8 mouse cellular contexts compared by ENCODE assay signal in the genomic region with DNA sequence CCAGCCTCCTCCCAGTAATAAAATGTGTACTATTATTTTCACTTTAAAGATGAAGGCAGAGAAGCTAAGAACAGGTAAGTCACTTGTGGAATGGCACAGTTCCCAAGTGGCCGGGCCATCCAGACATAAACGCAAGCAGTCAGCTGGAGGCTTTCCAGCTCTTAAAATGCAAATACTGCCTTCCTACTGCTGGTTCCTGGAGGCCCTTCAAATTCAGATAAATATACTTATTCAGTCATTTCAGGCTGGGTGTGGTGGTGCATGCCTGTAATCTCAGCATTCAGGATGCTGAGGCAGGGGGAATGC. TPM values are rescaled to one million over a fixed set of nuclear protein-coding genes. Genes with fewer than 3 reads are reported as not detected.
DNase-seq lines count a peak whose midpoint lies in the region; ATAC-seq and TF ChIP-seq lines count a peak whose summit lies in the region.

No protein-coding gene starts in this region.

- H3K9me3 ChIP-seq in forebrain, embryonic 12.5 days, result no peaks in the 10 kb centered on the region
- no peaks in the 10 kb centered on the region for H3K9me3 ChIP-seq in limb, embryonic 11.5 days (ENCODE audit: control insufficient read depth, low read length)
- H3K9me3 ChIP-seq in midbrain, embryonic 13.5 days, result no peaks in the 10 kb centered on the region

- H3K4me1 ChIP-seq in heart, adult 2 months (ENCODE audit: control insufficient read depth, insufficient read depth, low read length), result peaks cover 6% of the 10 kb centered on the region
- H3K4me1 ChIP-seq in forebrain, embryonic 12.5 days, result peaks cover 18% of the 10 kb centered on the region
- H3K4me1 ChIP-seq in limb, embryonic 11.5 days (ENCODE audit: control insufficient read depth, insufficient read depth, low read length), result peaks cover 3% of the 10 kb centered on the region; the same call in 1 of the 2 replicates
- peaks cover 18% of the 10 kb centered on the region for H3K4me1 ChIP-seq in midbrain, embryonic 13.5 days (replicated peaks)

- no peak for TF ChIP-seq POLR2A in heart, adult 2 months (IDR thresholded peaks at IDR 0.05; ENCODE audit: insufficient read depth, low read depth, low read length)

- no peak for ATAC-seq in forebrain, embryonic 12.5 days (ENCODE audit: low FRiP score)
- no peak for ATAC-seq in limb, embryonic 11.5 days (ENCODE audit: insufficient number of reproducible peaks, low FRiP score, low TSS enrichment, low read depth)
- peak; percentile 34 for ATAC-seq in midbrain, embryonic 13.5 days

- 5% methylated on average over 2 of the region's 2 CpGs for WGBS in heart, adult 2 months
- 25% methylated on average over 2 of the region's 2 CpGs for WGBS in forebrain, embryonic 12.5 days
- WGBS in limb, embryonic 11.5 days, result 42% methylated on average over 2 of the region's 2 CpGs
- WGBS in midbrain, embryonic 13.5 days, result 27% methylated on average over 2 of the region's 2 CpGs

- no peak for TF ChIP-seq EP300 in heart, adult 2 months (IDR thresholded peaks at IDR 0.05; ENCODE audit: insufficient read depth, low read depth, low read length)

- no peaks in the 10 kb centered on the region for H3K27me3 ChIP-seq in heart, adult 2 months (ENCODE audit: control insufficient read depth, insufficient read depth, low read length)
- 0 out of 2 replicates have a peak, but pooled peaks cover 2% of the 10 kb centered on the region for H3K27me3 ChIP-seq in forebrain, embryonic 12.5 days
- H3K27me3 ChIP-seq in limb, embryonic 11.5 days (ENCODE audit: control insufficient read depth, insufficient read depth, low read length), result no peaks in the 10 kb centered on the region
- H3K27me3 ChIP-seq in midbrain, embryonic 13.5 days, result no peaks in the 10 kb centered on the region

- no peaks in the 10 kb centered on the region for H3K79me2 ChIP-seq in heart, adult 2 months (replicated peaks; ENCODE audit: control insufficient read depth, insufficient read depth, low read length)

- intact Hi-C loops in heart, adult 2 months (cut with DNase I), result loop anchor here (1.0 to 2.0 kb wide), 2 partner anchors 15 to 35 kb away; no protein-coding TSS in a partner anchor
- intact Hi-C loops in heart, postnatal 14 days (cut with DNase I), result loop anchor here (1.0 to 5.0 kb wide), 3 partner anchors 17 to 212 kb away; no protein-coding TSS in a partner anchor

- H3K9ac ChIP-seq in heart, adult 2 months (ENCODE audit: low read depth, low read length), result no peak overlapping the region
- no peak overlapping the region for H3K9ac ChIP-seq in forebrain, embryonic 12.5 days
- no peak overlapping the region for H3K9ac ChIP-seq in limb, embryonic 11.5 days (ENCODE audit: low read length)
- H3K9ac ChIP-seq in midbrain, embryonic 13.5 days (replicated peaks), result no peak overlapping the region

- peak overlapping the region; percentile 88 for H3K4me3 ChIP-seq in heart, adult 2 months
- no peak overlapping the region for H3K4me3 ChIP-seq in forebrain, embryonic 12.5 days (replicated peaks)
- no peak overlapping the region for H3K4me3 ChIP-seq in limb, embryonic 11.5 days (ENCODE audit: low read depth, low read length)
- H3K4me3 ChIP-seq in midbrain, embryonic 13.5 days (replicated peaks), result no peak overlapping the region

- no peak for TF ChIP-seq CTCF in heart, adult 2 months (IDR thresholded peaks at IDR 0.05)

- H3K36me3 ChIP-seq in heart, adult 2 months (ENCODE audit: control insufficient read depth, insufficient read depth, low read length), result no peaks in the 10 kb centered on the region
- no peaks in the 10 kb centered on the region for H3K36me3 ChIP-seq in forebrain, embryonic 12.5 days (replicated peaks)
- H3K36me3 ChIP-seq in limb, embryonic 11.5 days (ENCODE audit: control insufficient read depth, insufficient read depth, low read length), result no peaks in the 10 kb centered on the region
- no peaks in the 10 kb centered on the region for H3K36me3 ChIP-seq in midbrain, embryonic 13.5 days

- no peak for DNase-seq in heart, adult 2 months
- no peak for DNase-seq in heart, postnatal 14 days
- DNase-seq in limb, embryonic 11.5 days (ENCODE audit: low spot score), result no peak
- DNase-seq in adrenal gland, adult (ENCODE audit: inconsistent age in 2 of 2, low spot score in 1 of 2), result no peak
- DNase-seq in adrenal gland, adult 8-10 months, result no peak
- DNase-seq in thymus, postnatal 14 days, result no peak

- peak overlapping the region; percentile 94 for H3K27ac ChIP-seq in heart, adult 2 months
- H3K27ac ChIP-seq in forebrain, embryonic 12.5 days, result peak overlapping the region; percentile 82; the same call in 1 of the 2 replicates
- peak overlapping the region; percentile 86; the same call in 1 of the 2 replicates for H3K27ac ChIP-seq in limb, embryonic 11.5 days (replicated peaks; ENCODE audit: low read depth, low read length)
- peak overlapping the region; percentile 74; the same call in 1 of the 2 replicates for H3K27ac ChIP-seq in midbrain, embryonic 13.5 days

- peak overlapping the region; percentile 85 for H3K4me2 ChIP-seq in forebrain, embryonic 12.5 days
- H3K4me2 ChIP-seq in limb, embryonic 11.5 days (ENCODE audit: low read depth, severe bottlenecking), result peak overlapping the region; percentile 74; the same call in 1 of the 2 replicates
- peak overlapping the region; percentile 79 for H3K4me2 ChIP-seq in midbrain, embryonic 13.5 days (replicated peaks)

RNA-seq across cellular contexts. Expression of a gene that starts 39.0 kb away (rescaled TPM):
- under 1 TPM; 0.07 to 0.10 TPM for total RNA-seq in heart, adult 2 months (2021)
- 0.04 TPM in 1 of 2 replicates, not detected in the other for polyA plus RNA-seq in heart, adult 2 months (2012; rRNA removed)
- total RNA-seq in heart, postnatal 14 days (2021), result not detected
- 0.61 and 0.88 TPM in 2 replicates for polyA plus RNA-seq in forebrain, embryonic 12.5 days (2016; fragmentation: Nextera tagmentation; extraction: Ambion mirVana)
- polyA plus RNA-seq in limb, embryonic 11.5 days (2014; fragmentation: Nextera tagmentation; extraction: Ambion mirVana), result 0.12 TPM in 1 of 2 replicates, not detected in the other
- 1.7 and 2.0 TPM in 2 replicates for polyA plus RNA-seq in midbrain, embryonic 13.5 days (2015; fragmentation: Nextera tagmentation; extraction: Ambion mirVana)
- under 1 TPM; 0.06 to 0.18 (median 0.12) TPM for total RNA-seq in adrenal gland, adult 8-10 months (2022)
